Mouse (Mus musculus): ENCODE measurements around the gene Rnf8.

DNA sequence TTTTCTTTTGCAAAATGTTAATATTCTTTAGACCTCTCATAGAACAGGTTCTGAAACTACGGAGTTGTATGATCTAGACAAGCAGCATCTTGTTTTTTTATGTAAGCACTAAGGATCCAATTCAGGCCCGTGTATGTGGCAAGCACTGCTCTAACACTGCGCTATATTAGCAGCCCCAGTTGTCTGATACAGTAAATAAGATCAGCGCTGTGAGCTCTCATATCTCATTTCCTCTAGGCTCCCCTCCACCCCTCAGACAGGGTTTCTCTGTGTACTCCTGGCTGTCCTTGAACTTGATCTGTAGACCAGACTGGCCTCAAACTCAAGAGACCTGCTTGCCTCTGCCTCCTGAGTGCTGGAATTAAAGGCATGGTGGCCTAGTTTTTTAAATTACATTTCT, 54.4 kb downstream of the Rnf8 start:
- no peak for TF ChIP-seq CTCF (IDR thresholded peaks at IDR 0.05; ENCODE audit: low read depth)
- no peak for TF ChIP-seq EP300 (IDR thresholded peaks at IDR 0.05; ENCODE audit: low read depth)
